Mouse (Mus musculus): ENCODE measurements around the gene Pla2g2c.

Pla2g2c gene

GRCm38 (mm10) chr4:138780300-138780699 lies 55.7 kb downstream of the Pla2g2c start:
- in situ Hi-C loops (cut with MboI; ENCODE audit: low pct_unique_long_range_greater_than_20kb in 1 of 2, low sequenced_read_pairs in 2 of 2, unreplicated experiment in 1 of 2): no loop called here

GRCm38 (mm10) chr4:138782098-138782497 lies 57.5 kb downstream of the Pla2g2c start:
- in situ Hi-C loops (cut with MboI; ENCODE audit: low pct_unique_long_range_greater_than_20kb in 1 of 2, low sequenced_read_pairs in 2 of 2, unreplicated experiment in 1 of 2): no loop called here

- in situ Hi-C loops (cut with MboI; ENCODE audit: low pct_unique_long_range_greater_than_20kb in 1 of 2, low sequenced_read_pairs in 2 of 2, unreplicated experiment in 1 of 2): no loop called here
Observed at GRCm38 (mm10) chr4:138785721-138786120, 61.1 kb downstream of the Pla2g2c start.

GRCm38 (mm10) chr4:138786141-138786540 lies 61.5 kb downstream of the Pla2g2c start:
- in situ Hi-C loops (cut with MboI; ENCODE audit: low pct_unique_long_range_greater_than_20kb in 1 of 2, low sequenced_read_pairs in 2 of 2, unreplicated experiment in 1 of 2): no loop called here

GRCm38 (mm10) chr4:138788381-138788780 lies 63.8 kb downstream of the Pla2g2c start:
- in situ Hi-C loops (cut with MboI; ENCODE audit: low pct_unique_long_range_greater_than_20kb in 1 of 2, low sequenced_read_pairs in 2 of 2, unreplicated experiment in 1 of 2): no loop called here

- in situ Hi-C loops (cut with MboI; ENCODE audit: low pct_unique_long_range_greater_than_20kb in 1 of 2, low sequenced_read_pairs in 2 of 2, unreplicated experiment in 1 of 2): loop anchor here in 1 of 2 experiments (10.0 kb wide), 1 partner anchor 77 kb away; no protein-coding TSS in a partner anchor
Observed at GRCm38 (mm10) chr4:138791452-138791851, 66.9 kb downstream of the Pla2g2c start.

- in situ Hi-C loops (cut with MboI; ENCODE audit: low pct_unique_long_range_greater_than_20kb in 1 of 2, low sequenced_read_pairs in 2 of 2, unreplicated experiment in 1 of 2): loop anchor here in 1 of 2 experiments (10.0 kb wide), 1 partner anchor 78 kb away; no protein-coding TSS in a partner anchor
Observed at GRCm38 (mm10) chr4:138792599-138792998, 68.0 kb downstream of the Pla2g2c start.

GRCm38 (mm10) chr4:138793276-138793675 lies 68.7 kb downstream of the Pla2g2c start:
- in situ Hi-C loops (cut with MboI; ENCODE audit: low pct_unique_long_range_greater_than_20kb in 1 of 2, low sequenced_read_pairs in 2 of 2, unreplicated experiment in 1 of 2): loop anchor here in 1 of 2 experiments (10.0 kb wide), 1 partner anchor 78 kb away; no protein-coding TSS in a partner anchor

GRCm38 (mm10) chr4:138794344-138794743 lies 69.8 kb downstream of the Pla2g2c start:
- in situ Hi-C loops (cut with MboI; ENCODE audit: low pct_unique_long_range_greater_than_20kb in 1 of 2, low sequenced_read_pairs in 2 of 2, unreplicated experiment in 1 of 2): loop anchor here in 1 of 2 experiments (10.0 kb wide), 1 partner anchor 80 kb away; no protein-coding TSS in a partner anchor

Data from mouse embryonic stem cell (cell line).